Comparison of ENCODE assay signal across 12 mouse cellular contexts in genomic region chr1:80018391-80019065, GRCm38 (mm10).
DNase-seq lines count a peak whose midpoint lies in the region; ATAC-seq and TF ChIP-seq lines count a peak whose summit lies in the region.
"Had no signal": no experiment of that assay in that cellular context is flagged by ENCODE, and none has a peak within 500 bp of the region (broad histone marks: within the 10 kb centered on the region; RNA-seq: fewer than 3 reads in every experiment).

No protein-coding gene starts in this region.

- H3K9ac ChIP-seq in heart, embryonic 16.5 days (ENCODE audit: low read length) = no peak overlapping the region
- no peak overlapping the region for H3K9ac ChIP-seq in lung, embryonic 16.5 days (ENCODE audit: low read length)

- H3K4me1 ChIP-seq in heart, embryonic 16.5 days (ENCODE audit: control insufficient read depth, insufficient read depth, low read length) = no peaks in the 10 kb centered on the region
- H3K4me1 ChIP-seq in lung, embryonic 16.5 days (replicated peaks; ENCODE audit: control insufficient read depth, insufficient read depth, low read length) = peaks cover 3% of the 10 kb centered on the region; the same call in 1 of the 2 replicates
- H3K4me1 ChIP-seq: midbrain, embryonic 10.5 days had no signal

- ATAC-seq in heart, embryonic 16.5 days (replicated peaks; ENCODE audit: extremely low read depth, insufficient read depth, low FRiP score) = peak; percentile 63; the same call in 1 of the 2 replicates
- ATAC-seq in lung, embryonic 16.5 days (ENCODE audit: low read depth) = peak; percentile 57
- ATAC-seq: activated CD4-positive, CD25-positive, alpha-beta regulatory T cell, adult 4 months had no signal

- no peaks in the 10 kb centered on the region for H3K9me3 ChIP-seq in heart, embryonic 16.5 days (replicated peaks; ENCODE audit: control insufficient read depth, low read length)
- H3K9me3 ChIP-seq in lung, embryonic 16.5 days (ENCODE audit: control insufficient read depth, low read length) = no peaks in the 10 kb centered on the region
- H3K9me3 ChIP-seq: midbrain, embryonic 10.5 days had no signal

- DNase-seq in adrenal gland, postnatal 14 days = peak; percentile 27
- no peak for DNase-seq in adrenal gland, postnatal 4 days (ENCODE audit: low spot score in 2 of 2)
- no peak for DNase-seq in layer of hippocampus, postnatal 25 days (ENCODE audit: extremely low spot score in 1 of 2, low spot score in 1 of 2)
- DNase-seq in layer of hippocampus, adult 18-20 months (ENCODE audit: low spot score in 2 of 2) = no peak
- no peak for DNase-seq in embryo, embryonic 10.5 days (ENCODE audit: low spot score)
- DNase-seq: B cell, adult 2 months; cerebellum, adult 9-10 months had no signal

- WGBS in heart, embryonic 16.5 days = 55% methylated on average over 11 of the region's 11 CpGs
- WGBS in lung, embryonic 16.5 days = 52% methylated on average over 11 of the region's 11 CpGs

- no peaks in the 10 kb centered on the region for H3K27me3 ChIP-seq in C2C12 (ENCODE audit: control insufficient read depth, insufficient read depth, insufficient read length)
- H3K27me3 ChIP-seq in heart, embryonic 16.5 days (ENCODE audit: control insufficient read depth, insufficient read depth, low read length) = no peaks in the 10 kb centered on the region
- H3K27me3 ChIP-seq in lung, embryonic 16.5 days (ENCODE audit: control insufficient read depth, insufficient read depth, low read depth, low read length) = no peaks in the 10 kb centered on the region

- H3K79me3 ChIP-seq in C2C12 (ENCODE audit: low read depth) = no peaks in the 10 kb centered on the region

- no peaks in the 10 kb centered on the region for H3K36me3 ChIP-seq in C2C12 (ENCODE audit: control insufficient read depth, insufficient read depth)
- H3K36me3 ChIP-seq in heart, embryonic 16.5 days (ENCODE audit: control insufficient read depth, insufficient read depth) = no peaks in the 10 kb centered on the region
- no peaks in the 10 kb centered on the region for H3K36me3 ChIP-seq in lung, embryonic 16.5 days (ENCODE audit: control insufficient read depth, insufficient read depth, low read length)
- H3K36me3 ChIP-seq: midbrain, embryonic 10.5 days had no signal

- no peaks in the 10 kb centered on the region for H3K79me2 ChIP-seq in C2C12 (ENCODE audit: control insufficient read depth, insufficient read depth)

- H3K4me3 ChIP-seq in C2C12 (ENCODE audit: insufficient read depth, poor library complexity, severe bottlenecking) = no peak overlapping the region
- no peak overlapping the region for H3K4me3 ChIP-seq in heart, embryonic 16.5 days (ENCODE audit: low read length)
- no peak overlapping the region for H3K4me3 ChIP-seq in lung, embryonic 16.5 days (ENCODE audit: low read length)
- H3K4me3 ChIP-seq: midbrain, embryonic 10.5 days had no signal

- peak overlapping the region; percentile 33; the same call in 1 of the 2 replicates for H3K27ac ChIP-seq in heart, embryonic 16.5 days (ENCODE audit: low read length)
- no peak overlapping the region; the same call in 1 of the 2 replicates for H3K27ac ChIP-seq in lung, embryonic 16.5 days (ENCODE audit: low read length)
- H3K27ac ChIP-seq: midbrain, embryonic 10.5 days had no signal

- TF ChIP-seq CTCF in C2C12 (IDR thresholded peaks at IDR 0.05; ENCODE audit: control insufficient read depth, insufficient read depth, insufficient read length) = no peak

- H3K4me2 ChIP-seq in heart, embryonic 16.5 days (ENCODE audit: low read depth, low read length) = no peak overlapping the region
- H3K4me2 ChIP-seq in lung, embryonic 16.5 days (ENCODE audit: low read depth, low read length) = no peak overlapping the region

- no peak overlapping the region for H3ac ChIP-seq in C2C12 (ENCODE audit: control insufficient read depth, insufficient read length, low read depth)

TF ChIP-seq in C2C12, 6 proteins besides CTCF, POLR2A, EP300 and RAD21:
- TF ChIP-seq MYOD1 (IDR thresholded peaks at IDR 0.05; ENCODE audit: control insufficient read depth, insufficient read length, low read depth) = peak; percentile 92
- TF ChIP-seq MAX (IDR thresholded peaks at IDR 0.05) = no peak
